Mouse (Mus musculus): ENCODE results near the gene Rhox1. TPM values are rescaled to one million over a fixed set of nuclear protein-coding genes. Genes with fewer than 3 reads are reported as not detected.
"Not testable (repeated sequence)": the region's sequence is repeated elsewhere in the genome, so short reads cannot be mapped to it uniquely, and the experiment has no call there.

Rhox1 gene
- not detected in 2 replicates for polyA plus RNA-seq (2015; fragmentation: Nextera tagmentation; extraction: Ambion mirVana)

DNA sequence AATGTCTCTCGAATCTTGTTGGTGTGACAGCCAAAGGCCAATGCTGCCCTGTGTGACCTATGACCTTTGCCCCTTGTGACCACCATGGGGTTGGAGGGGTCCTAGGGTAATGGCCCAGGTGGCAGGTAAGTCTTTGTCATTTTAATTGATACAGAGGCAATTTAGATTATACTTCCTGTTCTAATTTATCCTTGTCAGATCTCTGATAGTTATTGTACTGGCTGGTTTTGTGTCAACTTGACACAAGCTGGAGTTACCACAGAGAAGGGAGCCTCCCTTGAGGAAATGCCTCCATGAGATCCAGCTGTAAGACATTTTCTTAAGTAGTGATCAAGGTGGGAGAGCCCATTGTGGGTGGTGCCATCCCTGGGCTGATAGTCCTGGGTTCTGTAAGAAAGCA lies at the start of gene Rhox1:
Gene Rhox1 (minus strand): TSS at position 101 of the 400 bp plus-strand sequence.
- not testable (repeated sequence) for H3K27me3 ChIP-seq; H3K4me3 ChIP-seq (replicated peaks); H3K4me2 ChIP-seq; H3K9ac ChIP-seq; H3K9me3 ChIP-seq (replicated peaks); H3K36me3 ChIP-seq; H3K27ac ChIP-seq; ATAC-seq (replicated peaks; ENCODE audit: low FRiP score); H3K4me1 ChIP-seq
- WGBS = 70% methylated on average over 1 of the region's 1 CpGs

DNA sequence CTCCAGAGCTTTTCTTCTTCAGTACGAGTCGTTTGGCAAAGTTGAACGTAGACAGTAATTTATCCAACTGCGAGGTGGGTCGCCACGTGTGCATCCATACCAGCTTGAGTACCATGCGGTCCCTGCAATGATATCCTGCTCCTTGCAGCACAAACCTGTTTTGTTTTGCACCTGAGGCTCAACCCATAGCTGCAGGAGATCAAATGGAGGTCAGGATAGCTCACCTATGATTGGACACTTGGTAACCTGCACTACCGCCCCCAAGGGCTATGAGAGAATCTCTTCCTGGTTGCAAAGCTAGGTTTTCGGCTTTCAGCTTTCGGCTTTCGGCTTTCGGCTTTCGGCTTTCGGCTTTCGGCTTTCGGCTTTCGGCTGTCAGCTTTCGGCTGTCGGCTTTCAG lies 43.0 kb upstream of the Rhox1 start, which contains the start of gene Rhox4a:
Gene Rhox4a (plus strand): TSS at position 301 of the 400 bp plus-strand sequence.
- not testable (repeated sequence) for H3K27me3 ChIP-seq; H3K4me2 ChIP-seq; H3K9ac ChIP-seq; H3K36me3 ChIP-seq; H3K4me3 ChIP-seq (replicated peaks); H3K27ac ChIP-seq; ATAC-seq (replicated peaks; ENCODE audit: low FRiP score); H3K4me1 ChIP-seq; H3K9me3 ChIP-seq (replicated peaks)
- 95% methylated on average over 11 of the region's 19 CpGs for WGBS

GRCm38 (mm10) chrX:37249619-37250018 lies 27.6 kb upstream of the Rhox1 start, which contains the start of gene Rhox3a:
Gene Rhox3a (plus strand): TSS chrX:37249919.
- not testable (repeated sequence) for H3K4me2 ChIP-seq; H3K36me3 ChIP-seq; H3K4me1 ChIP-seq; ATAC-seq (replicated peaks; ENCODE audit: low FRiP score); H3K9ac ChIP-seq; H3K9me3 ChIP-seq (replicated peaks); H3K27me3 ChIP-seq; H3K4me3 ChIP-seq (replicated peaks); H3K27ac ChIP-seq
- WGBS = 100% methylated on average over 1 of the region's 3 CpGs

GRCm38 (mm10) chrX:37244676-37245075 lies 22.6 kb upstream of the Rhox1 start, which contains the start of gene Rhox2a:
Gene Rhox2a (plus strand): TSS chrX:37244976.
- not testable (repeated sequence) for H3K27me3 ChIP-seq; ATAC-seq (replicated peaks; ENCODE audit: low FRiP score); H3K36me3 ChIP-seq; H3K9ac ChIP-seq; H3K4me2 ChIP-seq; H3K9me3 ChIP-seq (replicated peaks); H3K4me1 ChIP-seq; H3K4me3 ChIP-seq (replicated peaks); H3K27ac ChIP-seq
- WGBS = 100% methylated on average over 2 of the region's 9 CpGs

DNA sequence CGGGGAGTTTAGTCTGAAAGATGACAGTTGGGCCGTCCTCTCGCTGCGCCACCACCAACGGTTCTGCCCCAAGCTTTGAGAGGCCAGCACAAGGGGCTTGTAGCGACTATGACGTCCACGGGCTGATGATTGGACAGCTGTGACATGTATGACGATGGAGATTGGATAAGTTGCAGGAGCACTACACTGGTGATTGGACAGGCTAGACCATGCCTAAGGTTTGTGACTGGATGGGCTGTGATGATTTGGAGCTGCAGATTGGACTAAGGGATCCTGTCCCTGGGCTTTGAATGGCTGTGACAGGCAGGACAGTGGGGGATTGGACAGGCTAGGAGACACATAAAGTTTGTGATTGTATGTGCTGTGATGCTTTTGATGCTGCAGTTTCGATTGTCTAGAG lies 11.1 kb downstream of the Rhox1 start, which contains the start of gene Gm9:
Gene Gm9 (minus strand): TSS at position 101 of the 400 bp plus-strand sequence.
- H3K4me2 ChIP-seq = no peak within 1 kb of the TSS
- 89% methylated on average over 10 of the region's 10 CpGs for WGBS
- no peak for ATAC-seq (replicated peaks; ENCODE audit: low FRiP score)
- no peak within 1 kb of the TSS for H3K27ac ChIP-seq
- no peaks in the 10 kb centered on the region for H3K4me1 ChIP-seq
- H3K4me3 ChIP-seq (replicated peaks) = no peak within 1 kb of the TSS
- H3K9ac ChIP-seq = no peak within 1 kb of the TSS
- H3K27me3 ChIP-seq = no peaks in the 10 kb centered on the region
- no peaks in the 10 kb centered on the region for H3K36me3 ChIP-seq
- H3K9me3 ChIP-seq (replicated peaks) = no peaks in the 10 kb centered on the region

DNA sequence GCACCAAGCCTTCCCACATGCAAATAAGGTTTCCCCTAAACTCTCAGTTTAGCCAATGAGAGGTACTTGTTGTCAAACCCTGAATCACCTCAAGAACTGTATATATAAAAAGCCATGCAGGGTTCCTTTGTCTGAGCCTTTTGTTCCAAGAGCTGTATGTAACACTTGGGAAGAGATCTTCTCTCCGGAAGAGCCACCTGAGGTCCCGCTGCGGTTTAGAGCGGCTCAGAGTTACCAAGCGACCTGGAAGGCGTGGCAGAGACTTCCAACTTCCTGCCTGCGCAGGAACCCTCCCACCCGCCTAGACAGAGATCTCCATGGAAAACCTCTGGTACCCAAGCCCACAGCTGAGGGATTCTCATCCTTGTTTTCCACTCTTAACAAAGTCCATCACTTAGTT lies 23.4 kb downstream of the Rhox1 start:
- no peaks in the 10 kb centered on the region for H3K27me3 ChIP-seq
- no peak overlapping the region for H3K27ac ChIP-seq
- no peak overlapping the region for H3K4me3 ChIP-seq (replicated peaks)
- no peak overlapping the region for H3K9ac ChIP-seq
- no peaks in the 10 kb centered on the region for H3K4me1 ChIP-seq
- no peak for ATAC-seq (replicated peaks; ENCODE audit: low FRiP score)
- no peaks in the 10 kb centered on the region for H3K9me3 ChIP-seq (replicated peaks)
- no peak overlapping the region for H3K4me2 ChIP-seq
- WGBS = 64% methylated on average over 8 of the region's 8 CpGs
- no peaks in the 10 kb centered on the region for H3K36me3 ChIP-seq

DNA sequence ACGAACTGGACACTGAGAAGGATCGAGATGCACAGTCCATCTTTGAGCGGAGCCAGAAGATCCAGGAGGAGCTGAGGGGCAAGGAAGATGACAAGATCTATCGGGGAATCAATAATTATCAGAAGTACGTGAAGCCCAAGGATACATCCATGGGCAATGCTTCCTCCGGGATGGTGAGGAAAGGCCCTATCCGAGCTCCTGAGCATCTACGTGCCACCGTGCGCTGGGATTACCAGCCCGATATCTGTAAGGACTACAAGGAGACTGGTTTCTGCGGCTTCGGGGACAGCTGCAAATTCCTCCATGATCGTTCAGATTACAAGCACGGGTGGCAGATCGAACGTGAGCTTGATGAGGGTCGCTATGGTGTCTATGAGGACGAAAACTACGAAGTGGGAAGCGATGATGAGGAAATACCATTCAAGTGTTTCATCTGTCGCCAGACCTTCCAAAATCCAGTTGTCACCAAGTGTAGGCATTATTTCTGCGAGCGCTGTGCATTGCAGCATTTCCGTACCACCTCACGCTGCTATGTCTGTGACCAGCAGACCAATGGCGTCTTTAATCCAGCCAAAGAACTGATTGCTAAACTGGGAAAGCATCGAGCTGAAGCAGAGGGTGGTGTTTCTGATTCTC lies 30.2 kb downstream of the Rhox1 start:
- ATAC-seq (replicated peaks; ENCODE audit: low FRiP score) = peak; percentile 14

DNA sequence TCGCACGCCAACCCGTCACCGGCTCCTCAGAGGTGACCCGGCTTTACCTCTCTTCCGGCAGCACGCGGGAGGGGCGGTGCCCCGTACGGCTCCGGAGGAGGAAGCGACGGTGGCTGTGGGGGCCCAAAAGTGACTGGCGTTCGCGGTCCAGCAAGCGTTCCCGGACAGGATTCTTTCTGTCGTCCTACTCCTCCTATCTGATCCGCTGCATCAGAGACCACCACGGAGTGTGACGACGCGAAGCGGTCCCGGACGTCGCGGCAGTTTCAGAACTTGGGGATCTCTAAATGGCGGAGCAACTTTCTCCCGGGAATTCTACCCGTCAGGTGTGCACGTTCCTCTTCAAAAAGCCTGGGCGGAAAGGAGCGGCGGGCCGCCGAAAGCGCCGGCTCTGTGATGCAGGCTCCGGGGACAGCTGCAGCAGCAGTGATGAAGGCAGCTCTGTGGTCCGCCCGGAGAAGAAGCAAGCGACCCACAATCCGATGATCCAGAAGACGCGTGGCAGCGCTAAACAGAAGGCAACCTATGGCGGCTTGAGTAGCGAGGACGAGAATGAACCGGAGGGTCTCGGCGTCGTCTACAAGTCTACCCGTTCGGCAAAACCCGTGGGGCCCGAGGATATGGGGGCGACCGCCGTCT lies 30.8 kb downstream of the Rhox1 start, which contains the start of the genes Ndufa1 and Rnf113a1:
Gene Ndufa1 (minus strand): TSS at position 59 of the 639 bp plus-strand sequence.
Gene Rnf113a1 (plus strand): TSS at position 141 of the 639 bp plus-strand sequence.
- H3K27ac ChIP-seq = peak within 1 kb of the TSS; percentile 51

More for the DNA sequence above, 30.2 kb downstream of the Rhox1 start:
- H3K9me3 ChIP-seq (replicated peaks) = no peaks in the 10 kb centered on the region
- WGBS = 23% methylated on average over 28 of the region's 28 CpGs
- peak overlapping the region; percentile 64 for H3K4me2 ChIP-seq
- H3K4me3 ChIP-seq (replicated peaks) = peak overlapping the region; percentile 58
- H3K4me1 ChIP-seq = peaks cover 6% of the 10 kb centered on the region; the same call in 1 of the 2 replicates
- no peak overlapping the region for H3K27ac ChIP-seq
- no peaks in the 10 kb centered on the region for H3K27me3 ChIP-seq
- peak overlapping the region; percentile 45 for H3K9ac ChIP-seq
- H3K36me3 ChIP-seq = peaks cover 9% of the 10 kb centered on the region; the same call in 1 of the 2 replicates

GRCm38 (mm10) chrX:37190755-37191104 lies 31.3 kb downstream of the Rhox1 start:
- Histone ChIP-seq H3K27ac (no peak overlapping the region), H3K9ac (peak overlapping the region; percentile 36), H3K27me3 (no peaks in the 10 kb centered on the region), H3K36me3 (peaks cover 9% of the 10 kb centered on the region; the same call in 1 of the 2 replicates), H3K4me3 (replicated peaks) (peak overlapping the region; percentile 58), H3K9me3 (replicated peaks) (no peaks in the 10 kb centered on the region), H3K4me1 (peaks cover 6% of the 10 kb centered on the region; the same call in 1 of the 2 replicates), H3K4me2 (peak overlapping the region; percentile 64)
- no peak; the same call in 1 of the 2 replicates for ATAC-seq (replicated peaks; ENCODE audit: low FRiP score)
- WGBS = 25% methylated on average over 20 of the region's 20 CpGs

More for the DNA sequence above, 30.8 kb downstream of the Rhox1 start, which contains the start of the genes Ndufa1 and Rnf113a1:
- peaks cover 6% of the 10 kb centered on the region; the same call in 1 of the 2 replicates for H3K4me1 ChIP-seq
- H3K4me3 ChIP-seq (replicated peaks) = peak within 1 kb of the TSS; percentile 58
- peak within 1 kb of the TSS; percentile 64 for H3K4me2 ChIP-seq
- peak; percentile 93 for ATAC-seq (replicated peaks; ENCODE audit: low FRiP score)
- H3K9ac ChIP-seq = peak within 1 kb of the TSS; percentile 45
- H3K9me3 ChIP-seq (replicated peaks) = no peaks in the 10 kb centered on the region
- 22% methylated on average over 63 of the region's 63 CpGs for WGBS
- H3K27me3 ChIP-seq = no peaks in the 10 kb centered on the region
- peaks cover 9% of the 10 kb centered on the region; the same call in 1 of the 2 replicates for H3K36me3 ChIP-seq

- H3K27me3 ChIP-seq = not testable (repeated sequence)
Observed at GRCm38 (mm10) chrX:37184401-37184800, 37.7 kb downstream of the Rhox1 start.

GRCm38 (mm10) chrX:37168742-37169141 lies 53.3 kb downstream of the Rhox1 start, which contains the start of gene Akap14:
Gene Akap14 (minus strand): TSS chrX:37168842.
- H3K27ac ChIP-seq = no peak within 1 kb of the TSS
- H3K9ac ChIP-seq = no peak within 1 kb of the TSS
- no peak for ATAC-seq (replicated peaks; ENCODE audit: low FRiP score)
- H3K4me2 ChIP-seq = no peak within 1 kb of the TSS
- no peaks in the 10 kb centered on the region for H3K9me3 ChIP-seq (replicated peaks)
- H3K27me3 ChIP-seq = no peaks in the 10 kb centered on the region
- 60% methylated on average over 5 of the region's 5 CpGs for WGBS
- H3K36me3 ChIP-seq = no peaks in the 10 kb centered on the region
- no peaks in the 10 kb centered on the region for H3K4me1 ChIP-seq
- no peak within 1 kb of the TSS for H3K4me3 ChIP-seq (replicated peaks)

More at GRCm38 (mm10) chrX:37184401-37184800, 37.7 kb downstream of the Rhox1 start:
- H3K4me2 ChIP-seq; H3K4me1 ChIP-seq; H3K36me3 ChIP-seq; H3K27ac ChIP-seq; H3K4me3 ChIP-seq (replicated peaks); ATAC-seq (replicated peaks; ENCODE audit: low FRiP score); H3K9me3 ChIP-seq (replicated peaks); H3K9ac ChIP-seq: not testable (repeated sequence)
- WGBS = 73% methylated on average over 8 of the region's 8 CpGs

GRCm38 (mm10) chrX:37167085-37167484 lies 55.0 kb downstream of the Rhox1 start:
- Histone ChIP-seq H3K4me2 (no peak overlapping the region), H3K27ac (no peak overlapping the region), H3K4me3 (replicated peaks) (no peak overlapping the region), H3K36me3 (no peaks in the 10 kb centered on the region), H3K9me3 (replicated peaks) (no peaks in the 10 kb centered on the region), H3K4me1 (no peaks in the 10 kb centered on the region), H3K27me3 (no peaks in the 10 kb centered on the region), H3K9ac (no peak overlapping the region)
- WGBS = 21% methylated on average over 3 of the region's 3 CpGs
- ATAC-seq (replicated peaks; ENCODE audit: low FRiP score) = no peak
